Mouse (Mus musculus): ENCODE data around the gene Iffo2. TPM values are rescaled to one million over a fixed set of nuclear protein-coding genes. Genes with fewer than 3 reads are reported as not detected.

The Iffo2 gene
- polyA plus RNA-seq, 1 experiment from 2014 or later, result 3.4 TPM

- peak overlapping the region; percentile 37 for H3K4me2 ChIP-seq (ENCODE audit: low read depth)
Measured at GRCm38 (mm10) chr4:139581427-139582051, 51.2 kb downstream of the Iffo2 start.

GRCm38 (mm10) chr4:139582346-139582745 is 52.0 kb downstream of the Iffo2 start:
- Histone ChIP-seq H3K36me3 (ENCODE audit: control insufficient read depth, insufficient read depth, low read length) (no peaks in the 10 kb centered on the region), H3K4me1 (ENCODE audit: control insufficient read depth, insufficient read depth, low read length) (peaks cover 63% of the 10 kb centered on the region), H3K4me2 (ENCODE audit: low read depth) (no peak overlapping the region), H3K4me3 (ENCODE audit: low read depth, low read length) (no peak overlapping the region), H3K27me3 (ENCODE audit: control insufficient read depth, insufficient read depth, low read length) (no peaks in the 10 kb centered on the region), H3K9me3 (ENCODE audit: control insufficient read depth, low read length) (no peaks in the 10 kb centered on the region), H3K27ac (ENCODE audit: low read depth, low read length) (peak overlapping the region; percentile 95), H3K9ac (ENCODE audit: low read length) (no peak overlapping the region; the same call in 1 of the 2 replicates)
- DNase-seq (ENCODE audit: low spot score) (no peak), ATAC-seq (ENCODE audit: insufficient read depth, low FRiP score, low TSS enrichment) (no peak)
- 78% methylated on average over 6 of the region's 6 CpGs for WGBS

More at GRCm38 (mm10) chr4:139581427-139582051, 51.2 kb downstream of the Iffo2 start:
- Histone ChIP-seq H3K9ac (ENCODE audit: low read length) (peak overlapping the region; percentile 64), H3K27ac (ENCODE audit: low read depth, low read length) (peak overlapping the region; percentile 95), H3K27me3 (ENCODE audit: control insufficient read depth, insufficient read depth, low read length) (no peaks in the 10 kb centered on the region), H3K36me3 (ENCODE audit: control insufficient read depth, insufficient read depth, low read length) (no peaks in the 10 kb centered on the region), H3K9me3 (ENCODE audit: control insufficient read depth, low read length) (no peaks in the 10 kb centered on the region), H3K4me1 (ENCODE audit: control insufficient read depth, insufficient read depth, low read length) (peaks cover 69% of the 10 kb centered on the region), H3K4me3 (ENCODE audit: low read depth, low read length) (peak overlapping the region; percentile 15; the same call in 1 of the 2 replicates)
- WGBS, result 36% methylated on average over 6 of the region's 6 CpGs
- DNase-seq (ENCODE audit: low spot score), result no peak
- ATAC-seq (ENCODE audit: insufficient read depth, low FRiP score, low TSS enrichment), result no peak; the same call in 1 of the 2 replicates

GRCm38 (mm10) chr4:139582903-139583302 is 52.6 kb downstream of the Iffo2 start:
- Histone ChIP-seq H3K27me3 (ENCODE audit: control insufficient read depth, insufficient read depth, low read length) (no peaks in the 10 kb centered on the region), H3K4me3 (ENCODE audit: low read depth, low read length) (no peak overlapping the region), H3K36me3 (ENCODE audit: control insufficient read depth, insufficient read depth, low read length) (no peaks in the 10 kb centered on the region), H3K9ac (ENCODE audit: low read length) (no peak overlapping the region), H3K9me3 (ENCODE audit: control insufficient read depth, low read length) (no peaks in the 10 kb centered on the region), H3K4me2 (ENCODE audit: low read depth) (no peak overlapping the region), H3K4me1 (ENCODE audit: control insufficient read depth, insufficient read depth, low read length) (peaks cover 60% of the 10 kb centered on the region), H3K27ac (ENCODE audit: low read depth, low read length) (no peak overlapping the region)
- DNase-seq (ENCODE audit: low spot score) (no peak), ATAC-seq (ENCODE audit: insufficient read depth, low FRiP score, low TSS enrichment) (no peak)
- WGBS, result 45% methylated on average over 3 of the region's 3 CpGs

GRCm38 (mm10) chr4:139583629-139584245 is 53.4 kb downstream of the Iffo2 start:
- ATAC-seq (ENCODE audit: insufficient read depth, low FRiP score, low TSS enrichment) (no peak), DNase-seq (ENCODE audit: low spot score) (no peak)
- Histone ChIP-seq H3K27ac (ENCODE audit: low read depth, low read length) (no peak overlapping the region), H3K9ac (ENCODE audit: low read length) (no peak overlapping the region), H3K36me3 (ENCODE audit: control insufficient read depth, insufficient read depth, low read length) (no peaks in the 10 kb centered on the region), H3K9me3 (ENCODE audit: control insufficient read depth, low read length) (no peaks in the 10 kb centered on the region), H3K4me1 (ENCODE audit: control insufficient read depth, insufficient read depth, low read length) (peaks cover 52% of the 10 kb centered on the region), H3K4me3 (ENCODE audit: low read depth, low read length) (no peak overlapping the region), H3K27me3 (ENCODE audit: control insufficient read depth, insufficient read depth, low read length) (no peaks in the 10 kb centered on the region), H3K4me2 (ENCODE audit: low read depth) (no peak overlapping the region)
- WGBS, result 82% methylated on average over 11 of the region's 11 CpGs

GRCm38 (mm10) chr4:139584704-139585103 is 54.4 kb downstream of the Iffo2 start:
- Histone ChIP-seq H3K27me3 (ENCODE audit: control insufficient read depth, insufficient read depth, low read length) (no peaks in the 10 kb centered on the region), H3K4me1 (ENCODE audit: control insufficient read depth, insufficient read depth, low read length) (peaks cover 45% of the 10 kb centered on the region), H3K27ac (ENCODE audit: low read depth, low read length) (no peak overlapping the region), H3K9ac (ENCODE audit: low read length) (no peak overlapping the region), H3K4me2 (ENCODE audit: low read depth) (no peak overlapping the region), H3K9me3 (ENCODE audit: control insufficient read depth, low read length) (no peaks in the 10 kb centered on the region), H3K36me3 (ENCODE audit: control insufficient read depth, insufficient read depth, low read length) (no peaks in the 10 kb centered on the region), H3K4me3 (ENCODE audit: low read depth, low read length) (no peak overlapping the region)
- no peak for ATAC-seq (ENCODE audit: insufficient read depth, low FRiP score, low TSS enrichment)
- DNase-seq (ENCODE audit: low spot score), result no peak
- 78% methylated on average over 11 of the region's 11 CpGs for WGBS

GRCm38 (mm10) chr4:139585713-139586112 is 55.4 kb downstream of the Iffo2 start:
- H3K4me1 ChIP-seq (ENCODE audit: control insufficient read depth, insufficient read depth, low read length), result peaks cover 45% of the 10 kb centered on the region
- ATAC-seq (ENCODE audit: insufficient read depth, low FRiP score, low TSS enrichment) (no peak), DNase-seq (ENCODE audit: low spot score) (no peak)
- no peak overlapping the region for H3K27ac ChIP-seq (ENCODE audit: low read depth, low read length)
- 88% methylated on average over 7 of the region's 7 CpGs for WGBS
- no peak overlapping the region for H3K9ac ChIP-seq (ENCODE audit: low read length)
- H3K9me3 ChIP-seq (ENCODE audit: control insufficient read depth, low read length), result no peaks in the 10 kb centered on the region
- no peak overlapping the region for H3K4me2 ChIP-seq (ENCODE audit: low read depth)
- H3K4me3 ChIP-seq (ENCODE audit: low read depth, low read length), result no peak overlapping the region
- H3K27me3 ChIP-seq (ENCODE audit: control insufficient read depth, insufficient read depth, low read length), result no peaks in the 10 kb centered on the region
- H3K36me3 ChIP-seq (ENCODE audit: control insufficient read depth, insufficient read depth, low read length), result no peaks in the 10 kb centered on the region

GRCm38 (mm10) chr4:139587370-139587769 is 57.0 kb downstream of the Iffo2 start:
- no peaks in the 10 kb centered on the region for H3K9me3 ChIP-seq (ENCODE audit: control insufficient read depth, low read length)
- DNase-seq (ENCODE audit: low spot score) (no peak), ATAC-seq (ENCODE audit: insufficient read depth, low FRiP score, low TSS enrichment) (no peak)
- no peak overlapping the region for H3K27ac ChIP-seq (ENCODE audit: low read depth, low read length)
- H3K36me3 ChIP-seq (ENCODE audit: control insufficient read depth, insufficient read depth, low read length), result no peaks in the 10 kb centered on the region
- H3K27me3 ChIP-seq (ENCODE audit: control insufficient read depth, insufficient read depth, low read length), result no peaks in the 10 kb centered on the region
- 67% methylated on average over 4 of the region's 4 CpGs for WGBS
- peaks cover 34% of the 10 kb centered on the region for H3K4me1 ChIP-seq (ENCODE audit: control insufficient read depth, insufficient read depth, low read length)
- H3K9ac ChIP-seq (ENCODE audit: low read length), result no peak overlapping the region
- no peak overlapping the region for H3K4me2 ChIP-seq (ENCODE audit: low read depth)
- no peak overlapping the region for H3K4me3 ChIP-seq (ENCODE audit: low read depth, low read length)

GRCm38 (mm10) chr4:139587773-139588172 is 57.4 kb downstream of the Iffo2 start:
- ATAC-seq (ENCODE audit: insufficient read depth, low FRiP score, low TSS enrichment) (no peak), DNase-seq (ENCODE audit: low spot score) (no peak)
- Histone ChIP-seq H3K4me1 (ENCODE audit: control insufficient read depth, insufficient read depth, low read length) (peaks cover 31% of the 10 kb centered on the region), H3K27ac (ENCODE audit: low read depth, low read length) (no peak overlapping the region), H3K9me3 (ENCODE audit: control insufficient read depth, low read length) (no peaks in the 10 kb centered on the region), H3K27me3 (ENCODE audit: control insufficient read depth, insufficient read depth, low read length) (no peaks in the 10 kb centered on the region), H3K4me3 (ENCODE audit: low read depth, low read length) (no peak overlapping the region), H3K9ac (ENCODE audit: low read length) (no peak overlapping the region), H3K36me3 (ENCODE audit: control insufficient read depth, insufficient read depth, low read length) (no peaks in the 10 kb centered on the region), H3K4me2 (ENCODE audit: low read depth) (no peak overlapping the region)
- 80% methylated on average over 4 of the region's 4 CpGs for WGBS

Data from neural tube, embryonic 11.5 days (tissue).